Mouse (Mus musculus) urinary bladder, postnatal 4 days (tissue): ENCODE measurements around the gene Fchsd2.
"Not testable (repeated sequence)": the region's sequence is repeated elsewhere in the genome, so short reads cannot be mapped to it uniquely, and the experiment has no call there.

Experiments used
- DNase-seq, 2 experiments: peaks; one replicate each; pipeline ENCODE4 v3.0.0; 2021 to 2022; ENCODE audit warnings: low spot score in 2 of 2

Fchsd2 gene

DNA sequence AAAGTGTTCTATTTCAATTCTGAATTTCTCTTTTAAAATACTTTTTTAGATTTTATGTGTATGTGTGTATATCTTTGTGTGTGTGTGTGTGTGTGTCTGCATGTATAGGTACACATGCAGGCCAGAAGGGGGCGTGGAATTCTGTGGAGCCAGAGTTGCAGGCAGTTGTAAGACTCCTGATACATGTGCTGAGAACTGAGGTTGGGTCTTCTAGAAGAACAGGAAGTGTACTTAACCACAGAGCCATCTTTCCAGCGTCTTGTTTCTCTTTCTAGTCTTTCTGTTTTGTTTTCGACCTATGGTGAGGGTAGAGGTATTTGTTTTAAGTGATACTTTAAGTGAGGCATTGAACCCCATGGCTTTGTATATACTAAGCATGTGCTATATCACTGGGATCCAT is 20.7 kb downstream of the Fchsd2 start:
- DNase-seq = peak in 1 of 2 experiments; percentile 34

- peak in 1 of 2 experiments; percentile 5 for DNase-seq
Measured at GRCm38 (mm10) chr7:101114328-101114727, 21.7 kb downstream of the Fchsd2 start.

- no peak for DNase-seq
Measured at GRCm38 (mm10) chr7:101119391-101119790, 26.7 kb downstream of the Fchsd2 start.

DNA sequence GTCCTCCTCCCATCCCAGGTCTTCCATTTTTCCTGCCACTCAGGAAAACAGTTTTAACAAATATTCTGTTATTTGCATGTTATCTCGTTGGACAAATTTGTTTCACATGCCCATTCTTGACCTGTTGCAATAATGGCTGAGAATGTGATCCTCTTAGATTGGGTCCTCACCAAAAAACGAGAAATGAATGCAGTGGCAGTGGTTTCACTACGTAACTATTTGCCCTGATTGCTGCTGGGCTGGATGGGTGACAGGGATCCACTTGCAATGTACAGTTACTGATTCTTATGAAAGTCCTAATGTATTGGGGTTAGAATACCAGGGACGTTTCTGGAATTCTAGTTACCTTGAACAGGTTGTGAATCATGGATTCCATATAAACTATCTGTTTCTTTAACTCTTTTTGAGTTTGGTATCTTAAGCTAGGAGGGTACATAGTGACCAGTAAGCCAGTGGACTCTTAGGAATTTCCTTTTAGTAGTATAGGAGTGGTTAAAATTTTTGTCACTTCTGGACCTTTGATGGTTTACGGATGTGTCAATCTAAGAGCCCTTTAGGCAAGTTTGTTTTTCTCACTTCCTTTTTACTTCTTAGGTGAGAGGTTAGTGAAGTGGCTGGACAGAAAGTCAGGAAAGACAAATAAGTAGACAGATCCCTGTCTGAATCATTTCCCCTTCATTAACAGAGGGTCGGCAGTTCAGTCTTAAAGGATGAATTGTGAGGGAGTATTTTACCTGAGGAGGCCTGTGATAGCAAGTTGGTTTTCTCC is 31.1 kb downstream of the Fchsd2 start:
- no peak for DNase-seq

DNA sequence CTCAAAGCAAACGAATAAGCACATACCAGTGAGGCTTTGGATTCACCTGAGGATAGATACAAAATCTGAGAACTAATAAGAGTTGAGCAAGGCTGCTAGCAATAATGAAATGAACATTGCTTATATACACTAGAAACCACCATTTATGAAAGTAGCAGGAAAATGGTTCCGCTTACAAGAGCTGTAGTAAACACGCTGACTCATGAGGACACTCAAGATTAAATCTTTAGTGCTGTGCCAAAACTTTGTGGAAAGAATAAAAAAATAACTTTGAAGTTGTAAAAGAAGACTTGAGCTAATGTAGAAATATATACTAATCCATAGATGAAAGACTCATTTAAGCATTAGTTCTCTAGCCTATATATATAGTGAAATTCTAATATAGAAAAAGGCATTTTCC is 35.1 kb downstream of the Fchsd2 start:
- no peak for DNase-seq

GRCm38 (mm10) chr7:101128536-101128935 is 35.9 kb downstream of the Fchsd2 start:
- DNase-seq = no peak

DNA sequence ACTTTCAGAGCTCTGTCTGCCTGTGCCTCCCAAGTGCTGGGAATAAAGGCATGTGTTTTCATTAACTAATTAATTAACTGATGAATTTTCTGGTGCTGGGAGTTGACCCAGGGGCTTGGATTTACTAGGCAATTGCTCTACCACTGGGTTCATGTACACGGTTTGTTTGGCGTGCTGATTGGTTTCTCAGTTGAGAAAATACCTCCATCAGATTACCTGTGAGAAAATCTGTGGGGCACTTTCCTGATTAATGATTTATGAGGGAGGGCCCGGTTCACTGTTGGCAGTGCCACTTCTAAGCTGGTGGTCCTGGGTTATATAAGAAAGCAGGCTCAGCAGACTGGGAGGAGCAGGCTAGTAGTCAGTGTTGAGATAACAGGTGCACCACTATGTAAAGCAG is 38.0 kb downstream of the Fchsd2 start:
- DNase-seq = no peak

DNA sequence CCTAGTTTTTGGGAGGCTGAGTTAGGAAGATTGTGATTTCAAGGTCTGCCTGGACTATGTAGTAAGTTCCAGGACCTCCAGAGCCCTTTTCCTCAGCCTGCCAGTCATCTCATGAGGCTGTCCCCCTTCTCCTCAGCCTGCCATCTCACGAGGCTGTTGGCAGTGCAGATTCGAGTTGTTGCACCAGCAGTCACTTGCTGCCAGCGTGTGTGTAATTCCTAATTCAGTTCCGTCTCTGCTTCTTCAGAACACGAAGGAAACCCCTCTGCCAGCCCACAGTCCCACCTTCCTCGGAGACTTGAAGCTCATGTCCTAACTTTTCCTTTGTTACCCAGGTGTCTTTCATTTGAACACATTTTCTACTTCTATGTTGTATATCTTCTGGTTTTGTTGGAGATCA is 38.6 kb downstream of the Fchsd2 start:
- DNase-seq = no peak

DNA sequence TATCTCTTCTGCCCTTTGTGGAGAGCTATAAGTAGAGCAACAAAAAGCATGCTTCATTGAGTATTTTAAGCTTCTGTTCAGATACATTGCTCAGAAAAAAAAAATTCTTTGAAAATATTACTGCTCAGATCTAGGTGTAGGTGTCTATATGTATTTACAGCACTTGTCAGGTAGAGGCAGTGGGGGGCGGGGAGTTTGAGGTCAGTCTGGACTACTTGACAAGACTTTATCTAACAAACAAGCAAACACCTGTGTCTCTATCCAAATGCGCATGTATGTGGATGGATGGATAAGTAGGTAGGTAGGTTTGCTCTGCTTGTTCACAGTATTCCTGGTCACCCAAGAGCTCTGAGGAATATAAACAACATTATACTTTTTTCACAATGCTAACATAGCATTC is 40.9 kb downstream of the Fchsd2 start:
- no peak for DNase-seq

DNA sequence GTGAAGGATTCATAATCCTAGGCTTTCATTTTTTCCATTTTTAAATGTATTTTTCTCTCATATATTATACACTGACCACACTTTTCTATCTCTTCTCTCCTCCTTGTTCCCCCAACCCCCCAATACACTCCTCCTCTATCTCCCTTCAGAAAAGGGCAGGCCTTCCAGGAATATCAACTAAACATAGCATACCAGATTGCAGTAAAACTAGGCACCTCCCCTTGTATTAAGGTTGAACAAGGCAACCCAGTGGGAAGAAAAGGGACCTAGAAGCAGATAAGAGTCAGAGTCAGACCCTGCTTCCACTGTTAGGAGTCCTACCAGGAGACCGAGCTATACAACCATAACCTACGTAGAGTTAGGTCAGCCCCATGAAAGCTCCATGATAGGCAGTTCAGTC is 41.5 kb downstream of the Fchsd2 start:
- no peak for DNase-seq

DNA sequence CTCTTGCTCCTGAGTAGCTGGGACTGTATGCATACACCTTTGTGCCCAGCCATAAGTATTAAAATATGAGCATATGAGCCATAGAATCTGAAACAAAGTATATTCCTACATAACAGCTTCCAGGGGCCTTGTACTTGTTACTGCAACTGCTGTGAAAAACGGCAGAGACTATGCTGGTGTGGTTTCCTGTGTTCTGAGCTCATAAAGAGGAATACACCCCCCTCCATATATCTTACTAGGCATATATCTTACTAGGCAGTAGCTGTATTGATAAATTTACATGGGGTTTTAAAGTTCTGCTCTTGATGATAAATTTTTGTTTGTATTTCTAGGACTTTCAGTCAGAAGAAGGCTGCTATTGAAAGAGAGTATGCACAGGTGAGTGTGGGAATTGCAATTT is 46.2 kb downstream of the Fchsd2 start:
- DNase-seq = no peak

- no peak for DNase-seq
Measured at GRCm38 (mm10) chr7:101142907-101143306, 50.2 kb downstream of the Fchsd2 start.

DNA sequence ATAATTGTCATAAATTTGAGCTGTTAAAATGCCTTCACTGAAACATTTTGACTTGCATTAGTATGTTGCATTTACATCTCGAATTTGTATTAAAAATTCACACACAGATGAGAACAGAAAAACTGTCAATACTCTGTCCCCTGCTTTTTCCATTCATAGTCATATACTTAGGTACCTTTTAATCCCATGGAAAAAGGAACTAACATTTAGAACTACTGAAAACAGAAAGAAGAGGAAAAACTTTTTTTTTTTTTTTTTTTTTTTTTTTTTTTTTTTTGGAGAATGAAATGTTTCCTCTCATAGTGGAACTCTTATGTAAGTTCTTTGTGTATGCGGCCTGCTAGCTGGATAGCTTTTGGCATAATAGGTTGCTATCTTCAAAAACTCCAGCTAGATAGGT is 51.6 kb downstream of the Fchsd2 start:
- no peak for DNase-seq

DNA sequence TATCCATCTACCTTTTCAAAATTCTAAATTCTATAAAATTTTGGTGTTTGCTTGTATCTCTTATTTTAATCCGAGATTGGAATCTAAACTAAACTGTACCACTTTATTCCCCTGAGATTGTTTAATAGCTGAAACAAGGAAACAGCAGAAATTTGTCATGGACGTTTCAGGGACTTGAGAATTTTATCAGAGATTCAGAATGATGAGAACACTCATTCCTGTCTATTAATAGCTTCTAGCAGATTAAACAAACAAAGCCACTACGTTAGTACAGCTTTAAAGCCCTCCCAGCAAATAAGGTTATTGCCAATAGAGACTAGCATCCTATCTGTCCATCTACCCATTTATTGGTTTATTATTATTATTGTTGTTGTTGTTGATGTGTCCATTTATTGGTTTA is 56.4 kb downstream of the Fchsd2 start:
- DNase-seq = no peak

GRCm38 (mm10) chr7:101154883-101155282 is 62.2 kb downstream of the Fchsd2 start:
- DNase-seq = not testable (repeated sequence)

DNA sequence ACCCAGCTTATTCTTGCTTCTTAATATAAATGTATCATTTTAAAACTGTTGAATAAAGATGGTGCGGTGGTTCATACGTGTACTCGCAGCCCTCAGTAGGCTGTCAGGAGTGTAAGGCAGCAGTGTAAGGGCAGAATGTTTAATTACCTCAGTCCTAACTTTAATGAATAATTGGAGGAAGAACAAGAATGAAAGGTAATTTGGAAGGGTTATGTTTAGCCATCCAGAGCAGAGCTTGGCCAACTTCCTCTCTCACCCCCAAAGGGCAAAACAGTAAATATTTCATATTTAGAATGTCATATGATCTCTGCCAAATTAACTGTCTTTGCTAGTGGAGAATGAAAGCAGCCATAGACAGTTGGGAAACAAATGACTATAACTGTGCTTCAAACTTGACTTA is 62.6 kb downstream of the Fchsd2 start:
- no peak for DNase-seq

- DNase-seq = no peak
Measured at GRCm38 (mm10) chr7:101160266-101160665, 67.6 kb downstream of the Fchsd2 start.

GRCm38 (mm10) chr7:101162781-101163180 is 70.1 kb downstream of the Fchsd2 start:
- DNase-seq = no peak

GRCm38 (mm10) chr7:101163878-101164277 is 71.2 kb downstream of the Fchsd2 start:
- DNase-seq = no peak

- no peak for DNase-seq
Measured at GRCm38 (mm10) chr7:101166568-101166967, 73.9 kb downstream of the Fchsd2 start.

GRCm38 (mm10) chr7:101170482-101170881 is 77.8 kb downstream of the Fchsd2 start:
- no peak for DNase-seq

GRCm38 (mm10) chr7:101171002-101171401 is 78.3 kb downstream of the Fchsd2 start:
- no peak for DNase-seq

DNA sequence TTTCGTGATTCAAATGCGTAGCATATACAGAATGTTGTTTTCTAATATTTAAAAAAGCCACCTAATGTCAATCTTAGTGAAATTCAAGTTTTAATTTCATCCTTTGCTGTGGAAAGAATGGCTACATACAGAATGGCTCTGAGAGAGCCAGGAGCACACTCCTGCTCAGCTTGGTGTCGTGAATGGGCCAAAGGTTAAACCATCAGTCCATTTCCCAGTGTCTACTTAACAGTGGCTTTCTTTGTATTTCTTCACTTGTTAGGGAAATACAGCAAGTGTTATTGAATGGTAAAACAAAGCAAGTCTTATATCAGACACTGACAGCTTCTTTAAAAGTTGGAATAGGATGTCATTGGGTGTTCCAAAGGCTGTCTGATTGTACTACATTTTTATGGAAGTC is 80.7 kb downstream of the Fchsd2 start:
- DNase-seq = no peak

DNA sequence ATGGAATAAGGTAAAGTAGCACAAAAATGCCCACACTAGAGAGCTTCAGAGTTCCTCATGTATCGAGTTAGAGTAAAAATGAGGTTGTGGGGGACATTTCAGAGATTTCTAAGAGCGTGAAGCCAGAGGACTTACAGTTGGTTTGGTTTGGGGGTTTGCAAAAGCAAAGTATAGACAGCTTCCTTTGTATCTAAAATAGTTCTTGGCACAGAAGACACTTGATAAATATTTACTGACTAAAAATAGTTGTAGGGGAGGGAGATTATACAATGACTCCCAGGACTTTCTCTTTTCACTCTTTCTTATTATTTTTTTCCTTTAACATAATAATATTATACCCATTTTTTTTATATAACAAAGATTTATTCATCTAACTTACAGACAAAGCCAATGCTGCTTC is 86.1 kb downstream of the Fchsd2 start:
- DNase-seq = no peak
